Mouse (Mus musculus): Measurements from ENCODE around the gene Stk40. TPM values are rescaled to one million over a fixed set of nuclear protein-coding genes. Genes with fewer than 3 reads are reported as not detected.

Stk40 gene
- total RNA-seq, 2 experiments from 2014 or later, result 23.7 to 25.0 TPM

- no peak for DNase-seq
- intact Hi-C loops (cut with DNase I), result no loop called here
Measured at GRCm38 (mm10) chr4:126119051-126119450, 15.3 kb downstream of the Stk40 start.

GRCm38 (mm10) chr4:126120052-126120451 is 16.3 kb downstream of the Stk40 start:
- intact Hi-C loops (cut with DNase I), result no loop called here

GRCm38 (mm10) chr4:126120506-126120905 is 16.7 kb downstream of the Stk40 start:
- no peak for DNase-seq

More at GRCm38 (mm10) chr4:126120052-126120451, 16.3 kb downstream of the Stk40 start:
- DNase-seq, result no peak

GRCm38 (mm10) chr4:126123309-126124040 is 19.7 kb downstream of the Stk40 start:
- intact Hi-C loops (cut with DNase I), result no loop called here
- no peak for DNase-seq

More at GRCm38 (mm10) chr4:126120506-126120905, 16.7 kb downstream of the Stk40 start:
- intact Hi-C loops (cut with DNase I), result no loop called here

- no peak for DNase-seq
- intact Hi-C loops (cut with DNase I), result no loop called here
Measured at GRCm38 (mm10) chr4:126130502-126130901, 26.7 kb downstream of the Stk40 start.

GRCm38 (mm10) chr4:126131290-126132121 is 27.7 kb downstream of the Stk40 start:
- intact Hi-C loops (cut with DNase I), result no loop called here
- DNase-seq, result peak; percentile 87

GRCm38 (mm10) chr4:126132636-126133264 is 29.0 kb downstream of the Stk40 start:
- DNase-seq, result no peak
- intact Hi-C loops (cut with DNase I), result no loop called here

- no peak for DNase-seq
- intact Hi-C loops (cut with DNase I), result no loop called here
Measured at GRCm38 (mm10) chr4:126134236-126134635, 30.5 kb downstream of the Stk40 start.

GRCm38 (mm10) chr4:126134639-126135038 is 30.9 kb downstream of the Stk40 start:
- intact Hi-C loops (cut with DNase I), result no loop called here
- DNase-seq, result no peak

- no peak for DNase-seq
- intact Hi-C loops (cut with DNase I), result no loop called here
Measured at GRCm38 (mm10) chr4:126137773-126138172, 34.0 kb downstream of the Stk40 start.

- intact Hi-C loops (cut with DNase I), result no loop called here
- DNase-seq, result no peak
Measured at GRCm38 (mm10) chr4:126141021-126141420, 37.3 kb downstream of the Stk40 start.

- intact Hi-C loops (cut with DNase I), result no loop called here
- no peak for DNase-seq
Measured at GRCm38 (mm10) chr4:126145396-126145795, 41.6 kb downstream of the Stk40 start.

- no peak for DNase-seq
- intact Hi-C loops (cut with DNase I), result no loop called here
Measured at GRCm38 (mm10) chr4:126146974-126147532, 43.3 kb downstream of the Stk40 start.

GRCm38 (mm10) chr4:126147533-126148160 is 43.9 kb downstream of the Stk40 start, which contains the start of gene Eva1b:
TSS of gene Eva1b (plus strand) at chr4:126147744.
- peak; percentile 66 for DNase-seq
- intact Hi-C loops (cut with DNase I), result no loop called here

- intact Hi-C loops (cut with DNase I), result no loop called here
- DNase-seq, result no peak
Measured at GRCm38 (mm10) chr4:126148161-126148961, 44.6 kb downstream of the Stk40 start.

GRCm38 (mm10) chr4:126149041-126149676 is 45.4 kb downstream of the Stk40 start:
- intact Hi-C loops (cut with DNase I), result no loop called here
- DNase-seq, result no peak

- no peak for DNase-seq
- intact Hi-C loops (cut with DNase I), result no loop called here
Measured at GRCm38 (mm10) chr4:126149798-126150197, 46.0 kb downstream of the Stk40 start.

GRCm38 (mm10) chr4:126150297-126150948 is 46.7 kb downstream of the Stk40 start:
- intact Hi-C loops (cut with DNase I), result no loop called here

GRCm38 (mm10) chr4:126150949-126151320 is 47.2 kb downstream of the Stk40 start:
- DNase-seq, result no peak
- intact Hi-C loops (cut with DNase I), result no loop called here

More at GRCm38 (mm10) chr4:126150297-126150948, 46.7 kb downstream of the Stk40 start:
- DNase-seq, result no peak

Measured in left cerebral cortex, postnatal 4 days (tissue).